Mouse (Mus musculus): ENCODE data around the gene Cdk5rap2.

Cdk5rap2 gene

GRCm38 (mm10) chr4:70259726-70260418 lies 150.4 kb downstream of the Cdk5rap2 start:
- no peak for DNase-seq

GRCm38 (mm10) chr4:70258826-70259225 lies 151.4 kb downstream of the Cdk5rap2 start:
- DNase-seq, result no peak

- DNase-seq, result no peak
Measured at GRCm38 (mm10) chr4:70258205-70258604, 152.0 kb downstream of the Cdk5rap2 start.

GRCm38 (mm10) chr4:70251782-70252181 lies 158.5 kb downstream of the Cdk5rap2 start:
- DNase-seq, result no peak

- no peak for DNase-seq
Measured at GRCm38 (mm10) chr4:70245706-70246105, 164.5 kb downstream of the Cdk5rap2 start.

- no peak for DNase-seq
Measured at GRCm38 (mm10) chr4:70243561-70244120, 166.6 kb downstream of the Cdk5rap2 start.

GRCm38 (mm10) chr4:70239731-70240130 lies 170.5 kb downstream of the Cdk5rap2 start:
- no peak for DNase-seq

- DNase-seq, result no peak
Measured at GRCm38 (mm10) chr4:70238862-70239261, 171.4 kb downstream of the Cdk5rap2 start.

GRCm38 (mm10) chr4:70232383-70232782 lies 177.9 kb downstream of the Cdk5rap2 start:
- DNase-seq, result no peak

- no peak for DNase-seq
Measured at GRCm38 (mm10) chr4:70229874-70230273, 180.4 kb downstream of the Cdk5rap2 start.

GRCm38 (mm10) chr4:70228350-70228749 lies 181.9 kb downstream of the Cdk5rap2 start:
- DNase-seq, result no peak

GRCm38 (mm10) chr4:70227667-70228066 lies 182.6 kb downstream of the Cdk5rap2 start:
- DNase-seq, result no peak

- no peak for DNase-seq
Measured at GRCm38 (mm10) chr4:70224503-70224902, 185.7 kb downstream of the Cdk5rap2 start.

GRCm38 (mm10) chr4:70221878-70222277 lies 188.4 kb downstream of the Cdk5rap2 start:
- DNase-seq, result no peak

GRCm38 (mm10) chr4:70221370-70221769 lies 188.9 kb downstream of the Cdk5rap2 start:
- DNase-seq, result no peak

- DNase-seq, result no peak
Measured at GRCm38 (mm10) chr4:70220277-70221180, 189.7 kb downstream of the Cdk5rap2 start.

GRCm38 (mm10) chr4:70219776-70220175 lies 190.5 kb downstream of the Cdk5rap2 start:
- no peak for DNase-seq

- no peak for DNase-seq
Measured at GRCm38 (mm10) chr4:70185971-70186370, 224.3 kb downstream of the Cdk5rap2 start.
